Mouse (Mus musculus) gastrocnemius, postnatal 10 days (tissue): ENCODE results near the gene Adamts12. TPM values are rescaled to one million over a fixed set of nuclear protein-coding genes. Genes with fewer than 3 reads are reported as not detected.

Source experiments
- DNase-seq: peaks from one replicate; pipeline ENCODE4 v3.0.0; 2021; ENCODE audit warnings: mixed read lengths
- long read RNA-seq, 2 experiments: library from polyadenylated mRNA; stranded (forward); transcript quantifications; one replicate each; pipeline ENCODE4 v2.0.0; 2021
- total RNA-seq, 2 experiments: library from RNA; stranded (reverse); gene quantifications; 2 replicates each; pipeline ENCODE4 v1.2.3; 2021

Gene Adamts12
- 10 to 100 TPM; 22.3 to 28.0 TPM for total RNA-seq
- long read RNA-seq, experiment 1, full-length matches to known transcripts, result 1 of 2 reads
- long read RNA-seq, experiment 1, partial matches to known transcripts, result 0 of 2 reads
- long read RNA-seq, experiment 1, other reads (novel, unspliced or antisense), result 1 of 2 reads
- long read RNA-seq, experiment 2, full-length matches to known transcripts, result 1 of 7 reads
- long read RNA-seq, experiment 2, partial matches to known transcripts, result 5 of 7 reads
- long read RNA-seq, experiment 2, other reads (novel, unspliced or antisense), result 1 of 7 reads

GRCm38 (mm10) chr15:11064558-11065411, at the start of gene Adamts12:
TSS of gene Adamts12 (plus strand) at chr15:11064790.
- DNase-seq, result peak; percentile 68

- no peak for DNase-seq
Measured at GRCm38 (mm10) chr15:11014931-11015330, 49.7 kb upstream of the Adamts12 start.

GRCm38 (mm10) chr15:11026801-11027561, 37.6 kb upstream of the Adamts12 start:
- DNase-seq, result no peak

GRCm38 (mm10) chr15:11030188-11030587, 34.4 kb upstream of the Adamts12 start:
- DNase-seq, result no peak

GRCm38 (mm10) chr15:11035947-11036474, 28.6 kb upstream of the Adamts12 start:
- peak; percentile 15 for DNase-seq

GRCm38 (mm10) chr15:11036535-11037375, 27.8 kb upstream of the Adamts12 start:
- peak; percentile 21 for DNase-seq

- DNase-seq, result no peak
Measured at GRCm38 (mm10) chr15:11037376-11037695, 27.3 kb upstream of the Adamts12 start.

- DNase-seq, result peak; percentile 17
Measured at GRCm38 (mm10) chr15:11037711-11038110, 26.9 kb upstream of the Adamts12 start, which contains the start of gene Rxfp3. TSS of gene Rxfp3 (minus strand) at chr15:11037991.

- DNase-seq, result peak; percentile 45
Measured at GRCm38 (mm10) chr15:11038476-11038875, 26.1 kb upstream of the Adamts12 start.

- DNase-seq, result no peak
Measured at GRCm38 (mm10) chr15:11040067-11040466, 24.5 kb upstream of the Adamts12 start.

GRCm38 (mm10) chr15:11041229-11041628, 23.4 kb upstream of the Adamts12 start:
- DNase-seq, result no peak

GRCm38 (mm10) chr15:11042828-11043227, 21.8 kb upstream of the Adamts12 start:
- DNase-seq, result no peak

GRCm38 (mm10) chr15:11053678-11054439, 10.7 kb upstream of the Adamts12 start:
- DNase-seq, result no peak

- no peak for DNase-seq
Measured at GRCm38 (mm10) chr15:11054440-11055080, 10.0 kb upstream of the Adamts12 start.

GRCm38 (mm10) chr15:11062903-11063302, 1.7 kb upstream of the Adamts12 start:
- no peak for DNase-seq

GRCm38 (mm10) chr15:11064160-11064557, 431 bp upstream of the Adamts12 start:
- no peak for DNase-seq

GRCm38 (mm10) chr15:11065528-11066171, 1.1 kb downstream of the Adamts12 start:
- DNase-seq, result peak; percentile 19

- no peak for DNase-seq
Measured at GRCm38 (mm10) chr15:11066299-11066698, 1.7 kb downstream of the Adamts12 start.

- DNase-seq, result no peak
Measured at GRCm38 (mm10) chr15:11067891-11068290, 3.3 kb downstream of the Adamts12 start.
